Mouse (Mus musculus) neural tube, embryonic 14.5 days (tissue): ENCODE data around the gene Cirbp. TPM values are rescaled to one million over a fixed set of nuclear protein-coding genes. Genes with fewer than 3 reads are reported as not detected.

Source experiments
- ATAC-seq: fragments of 200-750 bp; cut with Nextera tagmentation; 2 replicates; pipeline ENCODE4 v1.8.0; 2017; ENCODE audit warnings: low read depth, mild to moderate bottlenecking, moderate TSS enrichment, moderate library complexity
- H3K27ac ChIP-seq: fragments of 300-500 bp; sonication (generic); 2 replicates; pipeline ENCODE4 v1.5.1; 2014; ENCODE audit warnings: low read depth, mild to moderate bottlenecking, control low read depth, low read length, moderate library complexity, mixed read lengths
- H3K27me3 ChIP-seq: fragments of 300-500 bp; sonication (generic); 2 replicates; pipeline ENCODE4 v1.6.1; 2014; ENCODE audit warnings: low read length; ENCODE audit not compliant: control insufficient read depth, insufficient read depth
- H3K36me3 ChIP-seq: fragments of 300-500 bp; sonication (generic); 2 replicates; pipeline ENCODE4 v1.6.1; 2014; ENCODE audit warnings: low read length, mixed read lengths; ENCODE audit not compliant: control insufficient read depth, insufficient read depth
- H3K4me1 ChIP-seq: fragments of 300-500 bp; sonication (generic); 2 replicates; pipeline ENCODE4 v1.6.1; 2014; ENCODE audit warnings: low read length; ENCODE audit not compliant: control insufficient read depth, insufficient read depth
- H3K4me2 ChIP-seq: fragments of 300-500 bp; sonication (generic); 2 replicates; pipeline ENCODE4 v1.6.1; 2014; ENCODE audit warnings: mild to moderate bottlenecking, low read depth, low read length, control low read depth
- H3K4me3 ChIP-seq: fragments of 300-500 bp; sonication (generic); 2 replicates; pipeline ENCODE4 v1.5.1; 2014; ENCODE audit warnings: low read depth, low read length, control low read depth, mixed read lengths
- H3K9ac ChIP-seq: fragments of 300-500 bp; sonication (generic); replicated peaks from 2 replicates; pipeline ENCODE4 v1.6.1; 2014; ENCODE audit warnings: low read depth, mild to moderate bottlenecking, control low read depth, low read length, mixed read lengths
- H3K9me3 ChIP-seq: fragments of 300-500 bp; sonication (generic); 2 replicates; pipeline ENCODE4 v1.6.1; 2016; ENCODE audit warnings: low read length; ENCODE audit not compliant: control insufficient read depth
- whole genome bisulfite sequencing: fragments of 180-500 bp; shearing (Covaris S2); extraction: QIAGEN DNeasy Blood & Tissue Kit; methylation state at CpG from one replicate; pipeline ENCODE4 v1.1.7; 2014; 5-methylcytosine and 5-hydroxymethylcytosine counted together
- polyA plus RNA-seq: library from polyadenylated mRNA; unstranded; fragments of >200 nt; fragmentation: Nextera tagmentation; extraction: Ambion mirVana; gene quantifications from 2 replicates; pipeline ENCODE4 v1.2.1, GENCODE M21; 2014

The Cirbp gene
- polyA plus RNA-seq, 1 experiment from 2014 or later, result 286 TPM

GRCm38 (mm10) chr10:80136179-80136951 lies 29.4 kb upstream of the Cirbp start:
- WGBS, result 14% methylated on average over 46 of the region's 49 CpGs
- peaks cover 33% of the 10 kb centered on the region for H3K36me3 ChIP-seq
- H3K4me1 ChIP-seq, result peaks cover 18% of the 10 kb centered on the region
- peak overlapping the region; percentile 84 for H3K4me2 ChIP-seq
- H3K9ac ChIP-seq, result peak overlapping the region; percentile 97
- no peaks in the 10 kb centered on the region for H3K9me3 ChIP-seq
- ATAC-seq, result no peak
- H3K4me3 ChIP-seq, result peak overlapping the region; percentile 74
- no peaks in the 10 kb centered on the region for H3K27me3 ChIP-seq
- no peak overlapping the region for H3K27ac ChIP-seq

GRCm38 (mm10) chr10:80136952-80137625 lies 28.7 kb upstream of the Cirbp start:
- peaks cover 17% of the 10 kb centered on the region for H3K4me1 ChIP-seq
- peak overlapping the region; percentile 94 for H3K27ac ChIP-seq
- no peak for ATAC-seq
- no peaks in the 10 kb centered on the region for H3K27me3 ChIP-seq
- H3K36me3 ChIP-seq, result peaks cover 32% of the 10 kb centered on the region
- H3K4me3 ChIP-seq, result peak overlapping the region; percentile 74
- no peaks in the 10 kb centered on the region for H3K9me3 ChIP-seq
- H3K9ac ChIP-seq, result peak overlapping the region; percentile 97
- H3K4me2 ChIP-seq, result peak overlapping the region; percentile 84
- 3% methylated on average over 27 of the region's 29 CpGs for WGBS

- no peaks in the 10 kb centered on the region for H3K9me3 ChIP-seq
- ATAC-seq, result no peak
- peak overlapping the region; percentile 97 for H3K9ac ChIP-seq
- peak overlapping the region; percentile 84 for H3K4me2 ChIP-seq
- no peaks in the 10 kb centered on the region for H3K27me3 ChIP-seq
- peak overlapping the region; percentile 74 for H3K4me3 ChIP-seq
- 2% methylated on average over 27 of the region's 33 CpGs for WGBS
- H3K27ac ChIP-seq, result peak overlapping the region; percentile 94
- peaks cover 21% of the 10 kb centered on the region for H3K4me1 ChIP-seq
- H3K36me3 ChIP-seq, result peaks cover 26% of the 10 kb centered on the region
Measured at GRCm38 (mm10) chr10:80137626-80138552, 27.9 kb upstream of the Cirbp start.

GRCm38 (mm10) chr10:80138553-80139438 lies 27.0 kb upstream of the Cirbp start, which contains the start of gene Atp5d:
Gene Atp5d, plus strand, starts transcription at chr10:80138632.
- H3K27me3 ChIP-seq, result no peaks in the 10 kb centered on the region
- H3K9ac ChIP-seq, result peak within 1 kb of the TSS; percentile 97
- peak within 1 kb of the TSS; percentile 84 for H3K4me2 ChIP-seq
- peak; percentile 13 for ATAC-seq
- H3K36me3 ChIP-seq, result peaks cover 22% of the 10 kb centered on the region
- peak within 1 kb of the TSS; percentile 94 for H3K27ac ChIP-seq
- peaks cover 26% of the 10 kb centered on the region for H3K4me1 ChIP-seq
- WGBS, result under 1% methylated on average over 70 of the region's 94 CpGs
- no peaks in the 10 kb centered on the region for H3K9me3 ChIP-seq
- peak within 1 kb of the TSS; percentile 74 for H3K4me3 ChIP-seq

GRCm38 (mm10) chr10:80139439-80139775 lies 26.4 kb upstream of the Cirbp start:
- no peak for ATAC-seq

GRCm38 (mm10) chr10:80139975-80140665 lies 25.7 kb upstream of the Cirbp start:
- no peak overlapping the region for H3K4me3 ChIP-seq
- no peak overlapping the region for H3K9ac ChIP-seq
- ATAC-seq, result no peak

More at GRCm38 (mm10) chr10:80139439-80139775, 26.4 kb upstream of the Cirbp start:
- peaks cover 23% of the 10 kb centered on the region for H3K36me3 ChIP-seq
- H3K27ac ChIP-seq, result peak overlapping the region; percentile 94
- 4% methylated on average over 7 of the region's 10 CpGs for WGBS
- peak overlapping the region; percentile 84 for H3K4me2 ChIP-seq
- no peaks in the 10 kb centered on the region for H3K9me3 ChIP-seq
- H3K27me3 ChIP-seq, result no peaks in the 10 kb centered on the region
- peaks cover 26% of the 10 kb centered on the region for H3K4me1 ChIP-seq
- peak overlapping the region; percentile 97 for H3K9ac ChIP-seq
- peak overlapping the region; percentile 74 for H3K4me3 ChIP-seq

GRCm38 (mm10) chr10:80140666-80141035 lies 25.1 kb upstream of the Cirbp start, which contains the start of gene Cbarp:
Gene Cbarp, minus strand, starts transcription at chr10:80140835.
- H3K4me1 ChIP-seq, result peaks cover 26% of the 10 kb centered on the region
- ATAC-seq, result no peak
- H3K9me3 ChIP-seq, result no peaks in the 10 kb centered on the region
- peak within 1 kb of the TSS; percentile 44 for H3K4me3 ChIP-seq
- H3K9ac ChIP-seq, result peak within 1 kb of the TSS; percentile 46
- peaks cover 26% of the 10 kb centered on the region; the same call in 1 of the 2 replicates for H3K36me3 ChIP-seq
- 79% methylated on average over 10 of the region's 10 CpGs for WGBS
- H3K27me3 ChIP-seq, result no peaks in the 10 kb centered on the region
- H3K27ac ChIP-seq, result peak within 1 kb of the TSS; percentile 94
- H3K4me2 ChIP-seq, result peak within 1 kb of the TSS; percentile 88

More at GRCm38 (mm10) chr10:80139975-80140665, 25.7 kb upstream of the Cirbp start:
- Histone ChIP-seq H3K36me3 (peaks cover 22% of the 10 kb centered on the region; the same call in 1 of the 2 replicates), H3K9me3 (no peaks in the 10 kb centered on the region), H3K4me1 (peaks cover 26% of the 10 kb centered on the region), H3K27me3 (no peaks in the 10 kb centered on the region), H3K4me2 (peak overlapping the region; percentile 84; the same call in 1 of the 2 replicates), H3K27ac (peak overlapping the region; percentile 84)
- WGBS, result 79% methylated on average over 11 of the region's 11 CpGs
